Mouse (Mus musculus) heart, adult 11 months (tissue): Measurements from ENCODE around the gene F8.
"Not testable (repeated sequence)": the region's sequence is repeated elsewhere in the genome, so short reads cannot be mapped to it uniquely, and the experiment has no call there.

ENCODE experiments used
- DNase-seq: peaks from one replicate; pipeline ENCODE4 v3.0.0; 2022

F8 gene

DNA sequence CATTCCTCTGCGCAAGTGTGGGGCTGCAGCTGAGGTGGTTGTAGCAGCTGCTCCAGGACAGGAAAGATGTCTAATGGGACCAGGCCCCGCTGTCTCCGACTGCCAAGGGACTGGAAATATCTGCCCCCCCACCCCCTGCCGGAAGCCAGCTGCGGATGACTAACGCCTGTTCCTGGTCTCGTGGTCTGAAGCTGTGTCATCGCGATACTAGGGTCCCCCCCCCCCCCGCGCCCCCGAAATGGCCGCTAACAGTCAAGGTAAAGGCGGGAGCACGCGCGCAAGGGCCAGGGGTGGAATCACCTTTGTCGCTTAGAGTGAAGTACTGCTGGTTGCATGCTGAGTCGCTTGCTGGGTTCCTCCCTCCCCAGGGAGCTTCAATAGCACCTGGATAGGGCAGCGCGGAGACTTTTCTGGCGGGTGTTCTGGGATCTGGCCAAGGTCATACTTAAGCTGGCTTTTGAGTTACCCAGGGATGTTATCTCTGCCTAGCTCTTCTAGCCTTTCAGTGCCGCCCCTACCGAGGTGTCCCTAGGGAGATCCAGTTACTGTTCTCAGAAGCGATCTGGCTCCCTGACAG lies at the start of gene F8, which contains the start of gene Fundc2:
TSS of gene F8 (minus strand) at position 421 of the 577 bp plus-strand sequence.
TSS of gene Fundc2 (plus strand) at position 205 of the 577 bp plus-strand sequence.
- DNase-seq: peak; percentile 99

GRCm38 (mm10) chrX:75415936-75416785 lies 33.7 kb upstream of the F8 start, which contains the start of the genes Cmc4, Mtcp1 and Brcc3:
Gene Cmc4, minus strand, starts transcription at chrX:75416584.
Gene Mtcp1, minus strand, starts transcription at chrX:75416588.
Gene Brcc3, plus strand, starts transcription at chrX:75416628.
- peak; percentile 99 for DNase-seq

DNA sequence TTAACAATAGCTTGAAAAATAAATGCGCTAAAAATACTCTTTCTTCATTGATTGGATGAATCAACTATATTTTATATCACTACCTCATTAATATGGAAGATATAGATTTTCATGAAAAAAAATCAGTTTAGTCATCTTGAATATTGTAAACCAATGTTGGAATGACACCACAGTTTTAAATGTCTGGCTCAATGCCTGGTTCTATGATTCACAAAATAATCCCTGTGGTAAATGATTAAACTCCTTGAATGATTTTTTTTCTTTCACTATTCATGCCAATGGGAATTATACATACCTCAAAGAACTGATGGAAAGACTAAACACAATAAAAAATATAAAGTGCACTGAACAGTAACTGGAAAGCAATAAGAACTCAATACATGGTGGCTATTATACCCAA lies 27.3 kb upstream of the F8 start:
- no peak for DNase-seq

DNA sequence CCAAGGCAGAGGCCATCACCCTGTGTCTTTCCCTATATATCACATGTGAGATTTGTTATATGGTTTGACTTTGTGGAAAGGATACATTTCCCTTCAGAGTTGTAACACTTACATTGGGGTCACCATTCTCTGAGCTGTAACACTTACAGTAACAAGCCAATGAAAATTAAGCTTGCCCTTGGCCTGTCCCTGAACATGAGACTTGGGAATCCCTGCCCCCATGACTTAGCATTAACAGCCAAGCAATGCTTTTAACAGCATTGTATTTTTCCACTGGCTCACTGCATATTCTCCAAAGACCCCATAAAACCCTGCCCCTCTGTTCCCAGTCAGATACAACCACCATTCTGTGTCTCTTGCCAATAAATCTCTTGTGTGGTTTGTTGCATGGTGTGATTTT lies 20.9 kb upstream of the F8 start:
- DNase-seq: no peak

DNA sequence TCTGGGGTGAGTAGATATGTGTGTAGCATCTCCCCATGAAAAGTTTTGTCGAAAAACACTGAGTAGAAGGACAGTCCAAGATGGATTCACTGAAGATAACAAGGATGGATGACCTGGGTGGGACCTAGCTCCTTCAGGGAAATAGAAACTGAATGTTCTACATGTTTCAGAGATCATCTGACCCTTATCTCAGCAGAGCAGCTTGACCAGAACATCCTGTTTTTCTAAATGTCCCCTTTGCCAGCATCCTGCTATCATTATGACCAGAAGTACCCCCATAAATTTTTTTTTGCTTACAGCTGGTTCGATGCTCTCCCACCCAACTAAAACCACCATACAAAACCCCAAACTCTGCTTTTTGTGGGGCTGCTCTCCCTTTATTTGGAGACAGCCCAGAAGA lies 20.3 kb upstream of the F8 start:
- DNase-seq: peak; percentile 93

- no peak for DNase-seq
Observed at GRCm38 (mm10) chrX:75399471-75399870, 17.1 kb upstream of the F8 start.

- no peak for DNase-seq
Observed at GRCm38 (mm10) chrX:75381699-75382098, 716 bp downstream of the F8 start.

DNA sequence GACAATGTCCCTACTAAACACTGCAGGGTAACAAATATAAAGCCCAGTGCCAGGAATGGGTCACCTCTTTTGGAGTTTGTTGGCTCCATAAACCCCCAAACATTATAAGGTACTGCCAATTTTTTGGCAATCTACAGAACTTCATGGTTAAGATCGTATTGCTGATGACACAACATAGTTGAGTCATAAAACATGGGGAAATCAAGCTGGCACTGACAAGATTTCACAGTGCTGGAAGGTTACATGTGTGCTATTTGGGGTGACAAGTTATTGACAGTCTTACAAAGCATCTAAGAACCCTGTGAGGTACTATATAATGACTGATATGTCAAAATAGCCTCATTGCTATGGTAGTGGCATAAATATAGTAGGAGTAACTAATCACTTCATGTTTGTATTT lies 1.2 kb downstream of the F8 start:
- DNase-seq: no peak

DNA sequence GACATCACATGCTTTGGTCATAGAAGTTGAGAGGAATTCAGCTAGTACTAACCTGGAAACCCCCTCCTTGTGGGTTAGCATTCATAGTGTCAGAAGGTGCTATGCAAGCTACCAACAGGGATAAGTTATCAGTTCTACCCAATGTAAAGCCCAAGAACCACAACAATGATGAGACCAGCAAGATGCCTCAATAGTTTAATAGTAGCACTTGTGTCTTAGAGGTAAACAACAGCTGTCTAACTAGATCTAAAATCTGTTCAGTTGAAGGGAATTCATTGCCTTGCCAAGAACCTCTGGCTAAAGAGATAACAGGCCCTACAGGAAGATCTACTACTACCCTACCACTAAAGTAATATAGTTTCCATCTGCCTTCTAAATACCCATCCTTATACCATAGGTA lies 5.6 kb downstream of the F8 start:
- DNase-seq: no peak

DNA sequence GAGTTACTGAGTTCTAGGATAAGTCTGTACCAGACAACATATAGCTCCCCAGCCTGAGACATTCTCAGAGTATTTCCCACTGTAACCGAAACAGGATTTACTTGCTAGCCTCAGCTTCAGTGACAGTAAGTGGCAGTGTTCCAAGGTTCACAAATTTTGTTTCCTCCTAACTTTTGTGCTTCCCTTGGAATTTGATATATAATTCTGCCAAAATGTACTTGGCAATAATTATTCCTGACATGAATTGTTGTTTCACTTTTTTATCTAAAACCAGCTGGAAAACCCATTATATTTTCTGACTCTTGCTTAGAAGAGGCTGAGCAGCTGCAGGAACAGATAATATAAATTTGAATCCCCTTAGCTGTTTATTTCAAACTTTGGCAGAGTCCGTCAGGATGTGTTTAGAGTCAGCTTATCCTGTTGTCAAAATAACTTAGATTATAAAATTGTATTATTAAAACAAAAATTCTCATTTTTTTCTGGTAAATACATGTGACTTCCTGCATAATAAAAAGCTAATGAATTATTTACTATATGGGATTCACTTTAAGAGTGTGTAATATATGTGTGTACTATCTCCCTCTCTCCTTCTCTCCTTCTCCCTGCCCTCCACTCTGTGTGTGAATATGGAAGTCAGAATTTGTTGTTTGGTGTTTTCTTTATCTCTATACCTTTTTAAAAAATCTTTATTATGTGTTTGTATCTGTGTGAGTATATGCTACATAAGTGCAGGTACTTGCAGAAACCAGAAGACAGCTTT lies 9.6 kb downstream of the F8 start:
- no peak for DNase-seq

- peak; percentile 79 for DNase-seq
Observed at GRCm38 (mm10) chrX:75370197-75370596, 12.2 kb downstream of the F8 start.

- no peak for DNase-seq
Observed at GRCm38 (mm10) chrX:75323556-75323955, 58.9 kb downstream of the F8 start.

DNA sequence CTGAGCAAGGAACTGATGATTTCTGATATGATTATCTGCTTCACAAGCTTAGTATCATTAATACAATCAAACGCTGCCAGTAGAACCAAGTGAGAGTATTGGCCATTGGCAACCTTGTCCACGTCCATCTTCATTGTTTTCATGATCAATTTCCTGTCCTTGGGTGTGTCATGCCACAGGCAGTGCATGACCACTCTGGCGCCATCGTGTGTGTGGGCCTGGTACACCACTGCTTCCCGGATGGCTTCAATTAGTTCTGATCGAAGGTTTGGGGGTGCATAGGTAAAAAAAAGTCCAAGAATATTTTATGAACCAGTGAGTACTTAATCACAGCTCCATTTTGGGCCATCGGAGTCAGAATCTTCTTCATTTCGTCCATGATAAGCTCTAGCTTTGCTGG lies 110.7 kb downstream of the F8 start:
- peak; percentile 78 for DNase-seq

GRCm38 (mm10) chrX:75233603-75234376 lies 148.6 kb downstream of the F8 start:
- DNase-seq: not testable (repeated sequence)

- DNase-seq: no peak
Observed at GRCm38 (mm10) chrX:75231456-75231855, 151.0 kb downstream of the F8 start.

GRCm38 (mm10) chrX:75163670-75164069 lies 218.7 kb downstream of the F8 start, which contains the start of gene Smim9:
Gene Smim9, minus strand, starts transcription at chrX:75163770.
- DNase-seq: no peak

GRCm38 (mm10) chrX:75155576-75156243 lies 226.7 kb downstream of the F8 start:
- DNase-seq: peak; percentile 97

GRCm38 (mm10) chrX:75152249-75152648 lies 230.2 kb downstream of the F8 start:
- DNase-seq: peak; percentile 44

DNA sequence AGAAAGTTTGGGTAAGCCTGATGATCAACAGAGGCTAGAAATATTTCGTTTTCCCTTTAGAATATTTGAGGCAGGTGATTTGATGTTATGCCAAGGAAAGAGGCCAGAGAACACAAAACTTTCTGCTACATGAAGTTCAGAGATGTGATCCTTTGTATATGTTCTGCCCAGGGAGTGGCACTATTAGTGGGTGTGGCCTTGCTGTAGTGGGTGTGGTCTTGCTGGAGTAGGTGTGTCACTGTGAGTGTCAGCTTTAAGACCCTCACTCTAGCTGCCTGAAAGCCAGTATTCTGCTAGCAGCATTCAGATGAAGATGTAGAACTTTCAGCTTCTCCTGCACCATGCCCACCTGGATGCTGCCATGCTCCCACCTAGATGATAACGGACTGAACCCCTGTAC lies 232.1 kb downstream of the F8 start:
- peak; percentile 40 for DNase-seq

GRCm38 (mm10) chrX:75148414-75148813 lies 234.0 kb downstream of the F8 start:
- DNase-seq: no peak

- not testable (repeated sequence) for DNase-seq
Observed at GRCm38 (mm10) chrX:75143124-75143555, 239.3 kb downstream of the F8 start.

DNA sequence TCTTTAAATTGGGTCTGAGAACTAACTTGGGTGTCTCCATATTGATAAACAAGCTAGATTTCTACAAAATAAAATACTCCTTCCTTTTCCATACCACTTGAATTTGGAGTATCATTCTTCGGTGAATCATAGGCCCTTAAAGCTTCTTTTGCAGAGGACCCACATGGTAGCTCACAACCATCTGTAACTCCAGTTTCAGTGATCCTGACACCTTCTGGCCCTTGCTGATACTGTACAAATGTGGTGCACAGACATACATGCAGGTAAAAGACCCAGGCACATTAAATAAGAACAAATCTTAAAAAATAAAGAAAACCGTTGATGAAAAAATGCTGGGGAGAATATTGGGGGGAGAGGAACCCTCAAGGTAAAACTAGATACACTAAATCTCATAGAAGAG lies 244.2 kb downstream of the F8 start:
- no peak for DNase-seq
